Comparison of ENCODE assay signal across 8 mouse cellular contexts in the genomic region with DNA sequence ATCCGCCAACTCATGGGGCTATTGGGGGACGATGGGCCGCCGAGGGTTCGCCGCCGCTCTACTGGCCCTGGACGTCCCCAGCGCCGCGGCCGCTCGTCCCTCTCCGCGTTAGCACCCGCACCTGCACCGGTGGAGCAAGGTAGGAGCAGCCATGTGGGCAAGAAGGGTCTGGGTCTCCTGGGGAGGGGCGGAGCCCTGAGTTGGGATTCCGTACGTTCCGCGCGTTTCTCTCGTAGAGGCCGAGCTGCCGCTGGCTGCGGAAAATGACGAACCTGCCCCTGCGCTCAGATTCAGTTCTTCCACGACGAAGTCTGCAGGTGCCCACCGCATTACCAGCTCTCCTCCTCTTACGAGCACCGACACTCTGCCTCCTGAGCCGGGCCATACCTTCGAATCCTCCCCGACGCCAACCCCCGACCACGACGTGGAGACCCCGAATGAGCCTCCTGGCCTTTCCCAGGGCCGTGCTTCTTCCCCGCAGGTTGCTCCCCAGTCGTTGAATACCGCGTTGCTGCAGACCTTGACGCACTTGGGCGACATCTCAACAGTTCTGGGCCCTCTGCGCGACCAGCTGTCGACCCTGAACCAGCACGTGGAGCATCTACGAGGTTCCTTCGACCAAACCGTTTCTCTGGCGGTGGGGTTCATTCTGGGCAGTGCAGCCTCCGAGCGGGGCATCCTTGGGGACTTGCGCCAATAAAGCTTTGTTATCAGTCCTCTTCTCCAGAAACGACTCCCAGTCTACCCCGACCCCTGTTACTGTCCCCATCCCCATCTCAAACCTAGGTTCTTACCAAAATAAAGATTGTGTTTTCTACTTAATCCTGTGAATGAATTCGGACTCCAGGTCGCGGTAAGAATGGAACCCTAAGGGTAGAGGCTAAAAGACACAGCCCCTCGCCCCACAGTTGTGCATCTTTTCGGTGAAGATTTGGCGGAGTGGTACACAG. TPM values are rescaled to one million over a fixed set of nuclear protein-coding genes. Genes with fewer than 3 reads are reported as not detected.
DNase-seq lines count a peak whose midpoint lies in the region; ATAC-seq and TF ChIP-seq lines count a peak whose summit lies in the region.

No protein-coding gene starts in this region.

- no peak for TF ChIP-seq EP300 in ES-Bruce4 (IDR thresholded peaks at IDR 0.05; ENCODE audit: insufficient read depth, low read depth, low read length)

- peaks cover 16% of the 10 kb centered on the region for H3K4me1 ChIP-seq in heart, embryonic 10.5 days
- peaks cover 5% of the 10 kb centered on the region for H3K4me1 ChIP-seq in ES-Bruce4 (ENCODE audit: control insufficient read depth, insufficient read depth, low read length)
- peaks cover 9% of the 10 kb centered on the region for H3K4me1 ChIP-seq in hindbrain, embryonic 12.5 days
- 0 out of 2 replicates have a peak, but pooled peaks cover 2% of the 10 kb centered on the region for H3K4me1 ChIP-seq in midbrain, embryonic 11.5 days (ENCODE audit: control insufficient read depth, insufficient read depth, low read length)

- peaks cover 100% of the 10 kb centered on the region for H3K27me3 ChIP-seq in heart, embryonic 10.5 days (ENCODE audit: insufficient read depth, poor library complexity, severe bottlenecking)
- H3K27me3 ChIP-seq in ES-Bruce4 (ENCODE audit: control insufficient read depth, insufficient read depth, low read length, poor library complexity, severe bottlenecking), result no peaks in the 10 kb centered on the region
- peaks cover 87% of the 10 kb centered on the region for H3K27me3 ChIP-seq in hindbrain, embryonic 12.5 days
- H3K27me3 ChIP-seq in midbrain, embryonic 11.5 days (ENCODE audit: control insufficient read depth, insufficient read depth, low read length), result peaks cover 78% of the 10 kb centered on the region

- 3% methylated on average over 68 of the region's 68 CpGs for WGBS in heart, embryonic 10.5 days
- 3% methylated on average over 68 of the region's 68 CpGs for WGBS in hindbrain, embryonic 12.5 days
- 3% methylated on average over 68 of the region's 68 CpGs for WGBS in midbrain, embryonic 11.5 days

- no peak for TF ChIP-seq CTCF in ES-Bruce4 (IDR thresholded peaks at IDR 0.05; ENCODE audit: low read depth, low read length)

- peak overlapping the region; percentile 57 for H3K4me3 ChIP-seq in heart, embryonic 10.5 days
- H3K4me3 ChIP-seq in ES-Bruce4 (ENCODE audit: low read depth, low read length), result peak overlapping the region; percentile 82
- H3K4me3 ChIP-seq in hindbrain, embryonic 12.5 days, result peak overlapping the region; percentile 32
- peak overlapping the region; percentile 31 for H3K4me3 ChIP-seq in midbrain, embryonic 11.5 days (ENCODE audit: low read depth, low read length)

- H3K4me2 ChIP-seq in hindbrain, embryonic 12.5 days (replicated peaks), result peak overlapping the region; percentile 50
- H3K4me2 ChIP-seq in midbrain, embryonic 11.5 days, result peak overlapping the region; percentile 36; the same call in 1 of the 2 replicates

- intact Hi-C loops in heart, postnatal 14 days (cut with DNase I), result no loop called here

- 0 out of 2 replicates have a peak overlapping the region, but pooled peaks have one; percentile 38 for H3K27ac ChIP-seq in heart, embryonic 10.5 days
- H3K27ac ChIP-seq in ES-Bruce4 (ENCODE audit: insufficient read depth, low read length), result peak overlapping the region; percentile 90
- H3K27ac ChIP-seq in hindbrain, embryonic 12.5 days, result no peak overlapping the region
- H3K27ac ChIP-seq in midbrain, embryonic 11.5 days (ENCODE audit: low read depth, low read length), result no peak overlapping the region

- H3K9ac ChIP-seq in ES-Bruce4 (ENCODE audit: low read depth, poor library complexity, severe bottlenecking), result peak overlapping the region; percentile 87
- H3K9ac ChIP-seq in hindbrain, embryonic 12.5 days, result no peak overlapping the region; the same call in 1 of the 2 replicates
- H3K9ac ChIP-seq in midbrain, embryonic 11.5 days (ENCODE audit: low read length), result no peak overlapping the region

- DNase-seq in heart, embryonic 10.5 days (ENCODE audit: low spot score), result no peak
- DNase-seq in heart, postnatal 14 days, result no peak
- DNase-seq in midbrain, embryonic 11.5 days (ENCODE audit: low spot score, missing footprints), result peak; percentile 95
- DNase-seq in right cerebral cortex, postnatal 25 days, result no peak
- DNase-seq in left cerebral cortex, adult 9 months (ENCODE audit: low spot score in 2 of 2), result no peak

- 0 out of 2 replicates have a peak, but pooled peaks have one; percentile 6 for ATAC-seq in hindbrain, embryonic 12.5 days (ENCODE audit: low FRiP score)
- 0 out of 2 replicates have a peak, but pooled peaks have one; percentile 22 for ATAC-seq in midbrain, embryonic 11.5 days (ENCODE audit: low FRiP score)
- no peak for ATAC-seq in monocyte, adult 5-6 weeks (replicated peaks; ENCODE audit: insufficient number of reproducible peaks, low FRiP score, low TSS enrichment, poor library complexity, severe bottlenecking)

- H3K36me3 ChIP-seq in heart, embryonic 10.5 days, result no peaks in the 10 kb centered on the region
- H3K36me3 ChIP-seq in ES-Bruce4 (ENCODE audit: control insufficient read depth, insufficient read depth, low read length, poor library complexity, severe bottlenecking), result peaks cover 14% of the 10 kb centered on the region
- no peaks in the 10 kb centered on the region for H3K36me3 ChIP-seq in hindbrain, embryonic 12.5 days
- H3K36me3 ChIP-seq in midbrain, embryonic 11.5 days (ENCODE audit: control insufficient read depth, insufficient read depth, low read length), result no peaks in the 10 kb centered on the region

- no peaks in the 10 kb centered on the region for H3K9me3 ChIP-seq in heart, embryonic 10.5 days
- H3K9me3 ChIP-seq in ES-Bruce4 (replicated peaks; ENCODE audit: control insufficient read depth, insufficient read depth, low read length, poor library complexity, severe bottlenecking), result no peaks in the 10 kb centered on the region
- no peaks in the 10 kb centered on the region for H3K9me3 ChIP-seq in hindbrain, embryonic 12.5 days (replicated peaks)
- H3K9me3 ChIP-seq in midbrain, embryonic 11.5 days (ENCODE audit: control insufficient read depth, low read length), result no peaks in the 10 kb centered on the region

- TF ChIP-seq POLR2A in ES-Bruce4 (IDR thresholded peaks at IDR 0.05; ENCODE audit: insufficient read depth, low read length), result no peak

RNA-seq across cellular contexts. Expression of gene Utf1, which starts 1.0 kb away (rescaled TPM):
- polyA plus RNA-seq in heart, embryonic 10.5 days (2016; fragmentation: Nextera tagmentation; extraction: Ambion mirVana), result 0.14 TPM in 1 of 2 replicates, not detected in the other
- not detected for total RNA-seq in heart, postnatal 14 days (2021)
- polyA plus RNA-seq in ES-Bruce4 (2011; ENCODE audit: insufficient read depth, insufficient read length, low read depth, missing spikeins), result 244 and 276 TPM in 2 replicates
- polyA plus RNA-seq in hindbrain, embryonic 12.5 days (2016; fragmentation: Nextera tagmentation; extraction: Ambion mirVana), result not detected in 2 replicates
- not detected in 2 replicates for polyA plus RNA-seq in midbrain, embryonic 11.5 days (2014; fragmentation: Nextera tagmentation; extraction: Ambion mirVana)
- total RNA-seq in monocyte, adult 5-6 weeks (2017), result not detected in 3 replicates

RNA-seq across cellular contexts. Expression of gene 6430531B16Rik, which starts 34.0 kb away (rescaled TPM):
- polyA plus RNA-seq in heart, embryonic 10.5 days (2016; fragmentation: Nextera tagmentation; extraction: Ambion mirVana), result 0.33 TPM in 1 of 2 replicates, not detected in the other
- not detected for total RNA-seq in heart, postnatal 14 days (2021)
- 3.6 and 3.9 TPM in 2 replicates for polyA plus RNA-seq in ES-Bruce4 (2011; ENCODE audit: insufficient read depth, insufficient read length, low read depth, missing spikeins)
- 0.77 and 1.2 TPM in 2 replicates for polyA plus RNA-seq in hindbrain, embryonic 12.5 days (2016; fragmentation: Nextera tagmentation; extraction: Ambion mirVana)
- 0.34 and 1.2 TPM in 2 replicates for polyA plus RNA-seq in midbrain, embryonic 11.5 days (2014; fragmentation: Nextera tagmentation; extraction: Ambion mirVana)
- 1.5 TPM in 1 of 3 replicates, not detected in the others for total RNA-seq in monocyte, adult 5-6 weeks (2017)

RNA-seq across cellular contexts. Expression of gene Adam8, which starts 47.8 kb away (rescaled TPM):
- polyA plus RNA-seq in heart, embryonic 10.5 days (2016; fragmentation: Nextera tagmentation; extraction: Ambion mirVana), result 0.57 and 1.3 TPM in 2 replicates
- total RNA-seq in heart, postnatal 14 days (2021), result under 1 TPM; 0.93 TPM
- 9.2 and 10.6 TPM in 2 replicates for polyA plus RNA-seq in ES-Bruce4 (2011; ENCODE audit: insufficient read depth, insufficient read length, low read depth, missing spikeins)
- 3.4 and 3.5 TPM in 2 replicates for polyA plus RNA-seq in hindbrain, embryonic 12.5 days (2016; fragmentation: Nextera tagmentation; extraction: Ambion mirVana)
- polyA plus RNA-seq in midbrain, embryonic 11.5 days (2014; fragmentation: Nextera tagmentation; extraction: Ambion mirVana), result 1.8 TPM in 2 replicates
- total RNA-seq in monocyte, adult 5-6 weeks (2017), result 10.2 to 54.2 TPM (median 40.8 TPM) in 3 replicates

RNA-seq across cellular contexts. Expression of gene Kndc1, which starts 50.1 kb away (rescaled TPM):
- polyA plus RNA-seq in heart, embryonic 10.5 days (2016; fragmentation: Nextera tagmentation; extraction: Ambion mirVana), result 0.07 and 0.18 TPM in 2 replicates
- total RNA-seq in heart, postnatal 14 days (2021), result under 1 TPM in 1 of 2 experiments, not detected in 1; 0.24 TPM
- polyA plus RNA-seq in ES-Bruce4 (2011; ENCODE audit: insufficient read depth, insufficient read length, low read depth, missing spikeins), result 5.4 and 5.6 TPM in 2 replicates
- polyA plus RNA-seq in hindbrain, embryonic 12.5 days (2016; fragmentation: Nextera tagmentation; extraction: Ambion mirVana), result 3.5 and 3.8 TPM in 2 replicates
- 0.55 and 0.79 TPM in 2 replicates for polyA plus RNA-seq in midbrain, embryonic 11.5 days (2014; fragmentation: Nextera tagmentation; extraction: Ambion mirVana)
- not detected in 3 replicates for total RNA-seq in monocyte, adult 5-6 weeks (2017)

Comparison
In these comparisons a context has a peak if more than half of its experiments do, and no peak if none do; other contexts are left out.
1. H3K27ac ChIP-seq: peak in heart, embryonic 10.5 days (single experiment) and ES-Bruce4 (single experiment); none in hindbrain, embryonic 12.5 days (single experiment) and midbrain, embryonic 11.5 days (single experiment).
2. H3K4me3 ChIP-seq: peak in every context shown above with its lines; median percentile 82 in ES-Bruce4; 57 in heart, embryonic 10.5 days; 32 in hindbrain, embryonic 12.5 days; 31 in midbrain, embryonic 11.5 days.
3. RNA of gene Utf1, which starts 1.0 kb away (polyA plus RNA-seq): 244 to 276 TPM in ES-Bruce4; 0.14 TPM in heart, embryonic 10.5 days, not detected in hindbrain, embryonic 12.5 days and not detected in midbrain, embryonic 11.5 days; every median in the first group is over 100 times any median in the second.